Mouse (Mus musculus): ENCODE data around the gene Iqcg. TPM values are rescaled to one million over a fixed set of nuclear protein-coding genes. Genes with fewer than 3 reads are reported as not detected.

The Iqcg gene
- 7.9 TPM for polyA plus RNA-seq (2021)

DNA sequence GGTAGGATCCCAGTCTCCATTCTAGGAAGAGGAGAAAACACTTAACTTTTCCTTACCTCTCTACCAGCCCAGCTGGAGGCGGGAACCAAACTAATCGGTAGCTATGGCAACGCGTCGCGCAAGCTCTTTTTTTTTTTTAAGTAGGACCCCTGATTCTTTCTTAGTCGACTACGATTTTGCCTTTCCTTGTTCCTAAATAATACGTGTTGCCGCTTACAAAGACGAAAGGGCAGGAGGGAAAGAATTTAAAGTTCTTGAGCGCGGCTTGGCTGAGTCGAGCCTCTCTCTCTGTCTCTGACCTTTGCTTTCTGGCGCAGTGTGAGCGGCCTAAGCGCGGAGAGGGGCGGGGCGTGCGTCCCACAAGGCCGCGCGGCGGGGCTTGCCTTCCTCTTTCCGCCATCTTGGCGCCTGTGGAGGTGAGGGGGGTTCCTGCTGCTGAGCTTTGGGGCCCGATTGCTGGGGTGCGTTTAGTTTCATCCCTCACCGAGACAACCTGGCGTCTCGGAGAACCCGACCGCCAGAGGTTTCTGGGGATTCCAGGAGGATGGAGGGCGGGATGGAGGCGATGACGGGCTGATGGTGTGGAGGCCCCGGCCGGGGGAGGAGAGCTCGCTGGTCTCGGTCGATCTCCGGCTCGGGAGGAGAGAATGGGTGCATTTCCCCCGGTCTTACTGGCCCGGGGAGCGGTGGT lies at the start of gene Iqcg, which contains the start of gene Rpl35a:
TSS of gene Iqcg (minus strand) at position 124 of the 691 bp plus-strand sequence.
TSS of gene Rpl35a (plus strand) at position 359 of the 691 bp plus-strand sequence.
- in situ Hi-C loops (cut with MboI; ENCODE audit: low pct_unique_long_range_greater_than_20kb) = no loop called here
- ChIA-PET POLR2A (interaction anchor here (1.8 kb wide), 1 partner anchor 32 kb away, joined by 3 read pairs; no protein-coding TSS in a partner anchor), CTCF (interaction anchor here (1.6 to 1.9 kb wide), 2 partner anchors 11 to 33 kb away, joined by 4 to 7 read pairs; no protein-coding TSS in a partner anchor)
- DNase-seq (ENCODE audit: low read depth, low spot score) (peak; percentile 68), ATAC-seq (peak; percentile 86)
- no peaks in the 10 kb centered on the region for H3K27me3 ChIP-seq
- no peak for TF ChIP-seq CTCF (IDR thresholded peaks at IDR 0.05)

DNA sequence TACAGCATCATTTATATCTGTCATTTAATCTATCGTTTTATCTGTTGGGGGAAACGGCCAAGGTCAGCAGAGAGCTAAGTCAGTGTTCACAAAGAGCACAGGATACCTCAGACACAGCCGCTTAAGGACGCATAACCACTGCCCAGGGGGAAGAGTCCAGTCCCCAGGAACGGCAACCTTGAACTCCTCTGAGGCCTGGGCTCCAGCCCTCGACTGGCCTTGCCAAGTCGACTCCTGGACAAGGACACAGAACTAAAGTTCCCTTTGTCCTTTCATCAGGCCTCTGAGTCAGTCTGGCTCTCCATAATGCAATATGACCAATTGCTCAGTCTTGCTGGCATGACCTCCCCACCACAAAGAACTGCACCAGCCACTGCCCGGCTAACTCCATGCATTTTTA lies 29.6 kb upstream of the Iqcg start:
- no peaks in the 10 kb centered on the region for H3K27me3 ChIP-seq
- in situ Hi-C loops (cut with MboI; ENCODE audit: low pct_unique_long_range_greater_than_20kb) = no loop called here
- no peak for DNase-seq (ENCODE audit: low read depth, low spot score)
- TF ChIP-seq CTCF (IDR thresholded peaks at IDR 0.05) = no peak
- ChIA-PET CTCF (no interaction called here), POLR2A (no interaction called here)
- no peak for ATAC-seq

DNA sequence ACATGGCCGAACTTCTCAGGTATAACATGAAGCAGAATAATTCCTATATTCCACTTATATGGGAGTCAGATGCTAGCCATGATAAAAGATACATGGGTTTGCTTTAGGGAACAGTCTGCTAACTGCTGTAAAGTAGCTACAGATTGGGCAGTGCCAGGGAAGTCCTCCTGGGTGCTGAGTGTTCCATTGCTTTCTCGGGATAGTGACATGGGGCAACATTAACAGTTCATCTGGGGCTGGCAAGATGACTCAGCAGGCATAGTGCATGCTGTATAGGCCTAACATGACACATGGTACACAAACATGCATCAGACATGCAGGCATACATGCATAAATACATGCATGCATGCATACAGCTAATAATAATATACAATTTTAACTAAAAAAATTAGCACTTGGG lies 28.0 kb upstream of the Iqcg start:
- CTCF ChIA-PET = interaction anchor here (1.1 kb wide), 1 partner anchor 13 kb away, joined by 3 read pairs; no protein-coding TSS in a partner anchor
- in situ Hi-C loops (cut with MboI; ENCODE audit: low pct_unique_long_range_greater_than_20kb) = no loop called here
- no peaks in the 10 kb centered on the region for H3K27me3 ChIP-seq
- ATAC-seq (no peak), DNase-seq (ENCODE audit: low read depth, low spot score) (no peak)
- POLR2A ChIA-PET = interaction anchor here (0.6 kb wide), 1 partner anchor 83 kb away, joined by 3 read pairs; no protein-coding TSS in a partner anchor
- TF ChIP-seq CTCF (IDR thresholded peaks at IDR 0.05) = no peak

GRCm38 (mm10) chr16:33082951-33083350 lies 26.9 kb upstream of the Iqcg start:
- in situ Hi-C loops (cut with MboI; ENCODE audit: low pct_unique_long_range_greater_than_20kb) = no loop called here
- ATAC-seq = no peak
- no peak for TF ChIP-seq CTCF (IDR thresholded peaks at IDR 0.05)
- POLR2A ChIA-PET = no interaction called here
- H3K27me3 ChIP-seq = no peaks in the 10 kb centered on the region
- DNase-seq (ENCODE audit: low read depth, low spot score) = no peak
- CTCF ChIA-PET = interaction anchor here (0.6 kb wide), 1 partner anchor 40 kb away, joined by 3 read pairs; no protein-coding TSS in a partner anchor

DNA sequence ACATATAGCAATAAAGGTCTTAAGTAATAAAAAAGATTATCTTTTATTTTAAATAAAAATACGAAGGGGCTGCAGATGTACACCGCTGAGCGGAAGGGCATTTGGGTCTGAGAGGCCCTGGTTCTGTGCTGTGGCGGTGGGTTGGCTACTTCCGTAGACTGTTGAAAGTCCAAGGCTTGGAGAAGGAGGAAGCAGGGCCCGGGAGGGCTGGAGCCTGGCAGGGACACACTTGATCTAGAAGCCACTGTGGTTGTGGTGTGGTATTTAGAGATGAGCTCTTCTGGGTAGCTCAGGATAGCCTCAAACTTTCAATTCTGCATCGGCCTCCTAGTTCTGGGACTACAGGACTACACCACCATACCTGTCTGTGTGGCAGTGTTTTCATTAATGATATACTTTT lies 24.0 kb upstream of the Iqcg start:
- ChIA-PET POLR2A (interaction anchor here (0.6 kb wide), 1 partner anchor 320 kb away, joined by 3 read pairs; no protein-coding TSS in a partner anchor), CTCF (interaction anchor here (1.1 kb wide), 1 partner anchor 75 kb away, joined by 3 read pairs; no protein-coding TSS in a partner anchor)
- DNase-seq (ENCODE audit: low read depth, low spot score) (no peak), ATAC-seq (no peak)
- in situ Hi-C loops (cut with MboI; ENCODE audit: low pct_unique_long_range_greater_than_20kb) = no loop called here
- no peak for TF ChIP-seq CTCF (IDR thresholded peaks at IDR 0.05)
- H3K27me3 ChIP-seq = no peaks in the 10 kb centered on the region

DNA sequence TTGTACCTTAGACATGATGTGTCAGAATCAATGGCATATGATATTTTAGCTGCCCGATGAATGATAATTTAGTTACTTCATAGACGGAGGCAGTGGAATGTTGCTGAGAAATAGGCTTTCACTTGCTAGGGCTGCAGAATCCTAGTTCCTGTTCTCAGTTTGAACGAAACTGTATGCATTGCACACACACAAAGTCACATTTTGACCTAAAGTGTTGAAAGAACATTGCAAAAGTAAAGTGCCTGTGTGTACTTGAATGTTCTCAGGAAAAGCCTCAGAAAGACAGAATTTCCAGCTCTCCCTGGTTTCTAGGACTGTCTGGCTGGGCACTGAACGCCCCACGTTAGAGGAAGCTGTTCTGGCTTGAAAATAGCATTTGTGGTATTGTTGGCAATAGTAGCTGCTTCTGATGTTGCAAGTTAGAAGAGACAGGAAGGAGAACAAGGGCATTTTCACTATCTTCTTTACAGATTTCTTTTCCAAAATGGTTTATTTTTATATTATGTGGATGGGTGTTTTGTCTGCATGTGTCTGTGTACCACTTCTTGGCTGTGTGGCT lies 21.1 kb upstream of the Iqcg start:
- CTCF ChIA-PET = interaction anchor here (1.1 to 1.4 kb wide), 3 partner anchors 73 to 116 kb away, joined by 3 read pairs; no protein-coding TSS in a partner anchor
- no peak for DNase-seq (ENCODE audit: low read depth, low spot score)
- in situ Hi-C loops (cut with MboI; ENCODE audit: low pct_unique_long_range_greater_than_20kb) = no loop called here
- no peak for ATAC-seq
- TF ChIP-seq CTCF (IDR thresholded peaks at IDR 0.05) = no peak
- no peaks in the 10 kb centered on the region for H3K27me3 ChIP-seq
- POLR2A ChIA-PET = no interaction called here

GRCm38 (mm10) chr16:33076078-33076477 lies 20.1 kb upstream of the Iqcg start:
- ATAC-seq (no peak), DNase-seq (ENCODE audit: low read depth, low spot score) (no peak)
- in situ Hi-C loops (cut with MboI; ENCODE audit: low pct_unique_long_range_greater_than_20kb) = no loop called here
- TF ChIP-seq CTCF (IDR thresholded peaks at IDR 0.05) = no peak
- CTCF ChIA-PET = interaction anchor here (1.1 kb wide), 1 partner anchor 117 kb away, joined by 3 read pairs; no protein-coding TSS in a partner anchor
- no peaks in the 10 kb centered on the region for H3K27me3 ChIP-seq
- POLR2A ChIA-PET = interaction anchor here (0.6 kb wide), 1 partner anchor 525 kb away, joined by 6 read pairs; no protein-coding TSS in a partner anchor

DNA sequence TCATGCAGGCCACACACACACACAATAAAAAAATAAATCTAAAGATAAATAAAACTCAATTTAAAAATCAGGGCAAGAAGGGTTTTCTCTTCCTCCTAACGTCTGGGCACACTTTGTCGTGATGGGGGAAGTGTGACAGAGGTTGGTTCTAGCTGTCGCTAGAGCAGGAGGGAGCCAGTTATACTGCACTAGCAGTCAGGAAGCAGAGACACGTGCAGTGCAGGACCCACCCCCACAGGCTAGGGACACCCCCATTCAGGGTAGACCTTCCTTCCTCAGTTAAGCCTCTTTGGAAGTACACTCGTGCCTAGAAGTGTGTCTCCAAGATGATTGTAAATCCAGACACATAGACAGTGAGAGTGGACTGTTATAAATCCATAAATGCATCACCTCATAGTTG lies 18.9 kb upstream of the Iqcg start:
- ATAC-seq (no peak), DNase-seq (ENCODE audit: low read depth, low spot score) (no peak)
- ChIA-PET CTCF (no interaction called here), POLR2A (no interaction called here)
- in situ Hi-C loops (cut with MboI; ENCODE audit: low pct_unique_long_range_greater_than_20kb) = loop anchor here (5.0 kb wide), 1 partner anchor 77 kb away; no protein-coding TSS in a partner anchor
- no peaks in the 10 kb centered on the region for H3K27me3 ChIP-seq
- TF ChIP-seq CTCF (IDR thresholded peaks at IDR 0.05) = no peak

DNA sequence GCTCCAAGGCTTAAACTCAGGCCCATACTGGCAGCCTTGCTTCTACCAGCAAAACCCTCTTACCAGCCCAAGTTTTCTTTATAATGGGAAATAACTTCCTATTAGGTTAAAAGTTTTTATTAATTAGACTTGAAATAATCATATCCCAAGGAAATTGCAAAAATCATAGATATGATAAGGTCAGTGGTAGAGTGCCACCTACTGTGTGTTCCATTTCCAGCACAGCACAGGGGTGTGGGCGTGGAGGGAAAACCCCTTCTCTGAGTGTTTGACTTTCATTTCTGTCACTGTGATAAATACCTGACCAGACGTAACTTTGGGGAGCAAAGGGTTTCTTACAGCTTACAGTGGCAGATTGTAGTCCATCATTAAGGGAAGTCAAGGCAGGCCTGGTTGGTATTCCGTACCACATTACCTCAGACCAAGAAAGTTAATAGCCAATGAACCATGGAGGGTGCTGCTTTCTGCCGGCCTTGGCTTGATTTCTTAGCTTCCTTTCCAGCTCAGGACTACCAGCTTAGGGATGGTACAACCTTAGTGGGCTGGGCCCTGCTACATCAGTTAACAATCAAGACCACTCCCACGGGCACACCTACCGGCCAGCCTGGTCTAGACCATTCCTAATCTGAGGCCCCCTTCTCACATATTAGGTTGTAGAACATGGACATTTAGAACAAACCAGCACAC lies 17.0 kb upstream of the Iqcg start:
- ATAC-seq (no peak), DNase-seq (ENCODE audit: low read depth, low spot score) (no peak)
- POLR2A ChIA-PET = no interaction called here
- in situ Hi-C loops (cut with MboI; ENCODE audit: low pct_unique_long_range_greater_than_20kb) = loop anchor here (5.0 kb wide), 1 partner anchor 79 kb away; no protein-coding TSS in a partner anchor
- no peaks in the 10 kb centered on the region for H3K27me3 ChIP-seq
- CTCF ChIA-PET = no interaction called here
- no peak for TF ChIP-seq CTCF (IDR thresholded peaks at IDR 0.05)

- CTCF ChIA-PET = interaction anchor here (1.0 kb wide), 1 partner anchor 13 kb away, joined by 3 read pairs; no protein-coding TSS in a partner anchor
- DNase-seq (ENCODE audit: low read depth, low spot score) = no peak
- TF ChIP-seq CTCF (IDR thresholded peaks at IDR 0.05) = no peak
- H3K27me3 ChIP-seq = no peaks in the 10 kb centered on the region
- POLR2A ChIA-PET = no interaction called here
- in situ Hi-C loops (cut with MboI; ENCODE audit: low pct_unique_long_range_greater_than_20kb) = loop anchor here (5.0 kb wide), 1 partner anchor 81 kb away; no protein-coding TSS in a partner anchor
- no peak for ATAC-seq
Observed at GRCm38 (mm10) chr16:33070928-33071327, 14.9 kb upstream of the Iqcg start.

Measured in Patski (cell line).